Mouse (Mus musculus) Patski (cell line): ENCODE results near the gene Itpr2. TPM values are rescaled to one million over a fixed set of nuclear protein-coding genes. Genes with fewer than 3 reads are reported as not detected.

Source experiments
- ATAC-seq: fragments of 100-300 bp; one replicate; pipeline ENCODE4 v1.8.0; 2021
- CTCF ChIA-PET: fragments of 350-600 bp; sonication (Branson Sonifier 250); formaldehyde crosslinking; loops from one replicate; lab custom pipeline; 2022; ENCODE audit warnings: inconsistent platforms; lab: Charles Lee
- POLR2A ChIA-PET: fragments of 350-600 bp; sonication (Branson Sonifier 250); formaldehyde crosslinking; loops from one replicate; lab custom pipeline; 2022; ENCODE audit warnings: antibody characterized with exemption, inconsistent platforms; lab: Charles Lee
- DNase-seq: peaks from one replicate; pipeline ENCODE4 v3.0.0-alpha.2; 2011; ENCODE audit warnings: low read depth, low spot score
- H3K27me3 ChIP-seq: fragments of 371-371 bp; one replicate; pipeline ENCODE4 v1.5.1; 2021
- CTCF ChIP-seq: fragments of 100-300 bp; IDR thresholded peaks from one replicate; pipeline ENCODE4 v1.5.1; 2021
- in situ Hi-C: fragments of 300-500 bp; cut with MboI; formaldehyde crosslinking; loops from 3 replicates; pipeline ENCODE4 v1.11.1; 2018; ENCODE audit warnings: low pct_unique_long_range_greater_than_20kb, mixed read lengths
- polyA plus RNA-seq: library from polyadenylated mRNA; unstranded; gene quantifications from one replicate; pipeline ENCODE4 v1.2.3, GENCODE M21; 2021

Gene Itpr2
- polyA plus RNA-seq, 1 experiment from 2014 or later = 12.7 TPM

- no peaks in the 10 kb centered on the region for H3K27me3 ChIP-seq
- ATAC-seq = no peak
- ChIA-PET CTCF (interaction anchor here (1.0 kb wide), 1 partner anchor 9 kb away, joined by 3 read pairs; no protein-coding TSS in a partner anchor), POLR2A (no interaction called here)
- no peak for TF ChIP-seq CTCF
- in situ Hi-C loops = no loop called here
- no peak for DNase-seq
Observed at GRCm38 (mm10) chr6:146159641-146160040, 342.4 kb downstream of the Itpr2 start.

GRCm38 (mm10) chr6:146158717-146159116 lies 343.3 kb downstream of the Itpr2 start:
- CTCF ChIA-PET = interaction anchor here (1.0 kb wide), 1 partner anchor 8 kb away, joined by 3 read pairs; no protein-coding TSS in a partner anchor
- in situ Hi-C loops = no loop called here
- TF ChIP-seq CTCF = no peak
- H3K27me3 ChIP-seq = no peaks in the 10 kb centered on the region
- POLR2A ChIA-PET = no interaction called here
- DNase-seq (no peak), ATAC-seq (no peak)

GRCm38 (mm10) chr6:146157983-146158535 lies 344.0 kb downstream of the Itpr2 start:
- ChIA-PET CTCF (no interaction called here), POLR2A (no interaction called here)
- DNase-seq (no peak), ATAC-seq (no peak)
- no peaks in the 10 kb centered on the region for H3K27me3 ChIP-seq
- TF ChIP-seq CTCF = no peak
- in situ Hi-C loops = no loop called here

- ChIA-PET CTCF (no interaction called here), POLR2A (no interaction called here)
- no peak for ATAC-seq
- no peak for TF ChIP-seq CTCF
- in situ Hi-C loops = no loop called here
- H3K27me3 ChIP-seq = no peaks in the 10 kb centered on the region
- no peak for DNase-seq
Observed at GRCm38 (mm10) chr6:146157099-146157498, 344.9 kb downstream of the Itpr2 start.

GRCm38 (mm10) chr6:146156536-146156935 lies 345.5 kb downstream of the Itpr2 start:
- POLR2A ChIA-PET = no interaction called here
- in situ Hi-C loops = no loop called here
- H3K27me3 ChIP-seq = no peaks in the 10 kb centered on the region
- no peak for ATAC-seq
- CTCF ChIA-PET = no interaction called here
- no peak for TF ChIP-seq CTCF
- DNase-seq = no peak

GRCm38 (mm10) chr6:146155156-146155734 lies 346.8 kb downstream of the Itpr2 start:
- CTCF ChIA-PET = no interaction called here
- in situ Hi-C loops = no loop called here

GRCm38 (mm10) chr6:146152843-146153242 lies 349.2 kb downstream of the Itpr2 start:
- in situ Hi-C loops = no loop called here

More at GRCm38 (mm10) chr6:146155156-146155734, 346.8 kb downstream of the Itpr2 start:
- ATAC-seq (no peak), DNase-seq (no peak)
- H3K27me3 ChIP-seq = no peaks in the 10 kb centered on the region
- no peak for TF ChIP-seq CTCF
- POLR2A ChIA-PET = no interaction called here

GRCm38 (mm10) chr6:146140966-146141585 lies 360.9 kb downstream of the Itpr2 start:
- ChIA-PET CTCF (no interaction called here), POLR2A (no interaction called here)
- no peak for DNase-seq
- no peak for TF ChIP-seq CTCF
- ATAC-seq = no peak
- no peaks in the 10 kb centered on the region for H3K27me3 ChIP-seq
- in situ Hi-C loops = no loop called here

More at GRCm38 (mm10) chr6:146152843-146153242, 349.2 kb downstream of the Itpr2 start:
- H3K27me3 ChIP-seq = no peaks in the 10 kb centered on the region
- no peak for TF ChIP-seq CTCF
- ChIA-PET POLR2A (interaction anchor here (0.6 kb wide), 1 partner anchor 102 kb away, joined by 3 read pairs; no protein-coding TSS in a partner anchor), CTCF (interaction anchor here (0.8 kb wide), 1 partner anchor 19 kb away, joined by 3 read pairs; no protein-coding TSS in a partner anchor)
- ATAC-seq (no peak), DNase-seq (no peak)

GRCm38 (mm10) chr6:146140171-146140570 lies 361.9 kb downstream of the Itpr2 start:
- no peak for ATAC-seq
- in situ Hi-C loops = no loop called here
- CTCF ChIA-PET = interaction anchor here (1.3 kb wide), 1 partner anchor 10 kb away, joined by 5 read pairs; no protein-coding TSS in a partner anchor
- POLR2A ChIA-PET = no interaction called here
- no peak for TF ChIP-seq CTCF
- DNase-seq = no peak
- no peaks in the 10 kb centered on the region for H3K27me3 ChIP-seq

- DNase-seq (no peak), ATAC-seq (no peak)
- TF ChIP-seq CTCF = no peak
- POLR2A ChIA-PET = no interaction called here
- CTCF ChIA-PET = no interaction called here
- H3K27me3 ChIP-seq = no peaks in the 10 kb centered on the region
- in situ Hi-C loops = no loop called here
Observed at GRCm38 (mm10) chr6:146136646-146137045, 365.4 kb downstream of the Itpr2 start.

GRCm38 (mm10) chr6:146136244-146136643 lies 365.8 kb downstream of the Itpr2 start:
- ATAC-seq (no peak), DNase-seq (no peak)
- POLR2A ChIA-PET = no interaction called here
- CTCF ChIA-PET = no interaction called here
- in situ Hi-C loops = no loop called here
- H3K27me3 ChIP-seq = no peaks in the 10 kb centered on the region
- no peak for TF ChIP-seq CTCF
